Mouse (Mus musculus) liver, postnatal 0 days (tissue): ENCODE measurements around the gene Sdc4. TPM values are rescaled to one million over a fixed set of nuclear protein-coding genes. Genes with fewer than 3 reads are reported as not detected.

Experiments
- ATAC-seq: fragments of 200-750 bp; cut with Nextera tagmentation; 2 replicates; pipeline ENCODE4 v1.8.0; 2017; ENCODE audit warnings: mild to moderate bottlenecking, moderate library complexity
- DNase-seq: peaks from one replicate; pipeline ENCODE4 v3.0.0-alpha.2; 2016
- H3K27ac ChIP-seq: fragments of 300-500 bp; sonication (generic); 2 replicates; pipeline ENCODE4 v1.5.1; 2014; ENCODE audit warnings: antibody characterized with exemption, moderate library complexity, mild to moderate bottlenecking, low read depth
- H3K27me3 ChIP-seq: fragments of 300-500 bp; sonication (generic); 2 replicates; pipeline ENCODE4 v1.6.1; 2014; ENCODE audit warnings: low read length, control low read depth, mixed read lengths; ENCODE audit not compliant: insufficient read depth
- H3K36me3 ChIP-seq: fragments of 300-500 bp; sonication (generic); replicated peaks from 2 replicates; pipeline ENCODE4 v1.6.1; 2014; ENCODE audit warnings: mild to moderate bottlenecking, control low read depth, low read length, moderate library complexity, mixed read lengths; ENCODE audit not compliant: insufficient read depth
- H3K4me1 ChIP-seq: fragments of 300-500 bp; sonication (generic); 2 replicates; pipeline ENCODE4 v1.6.1; 2014; ENCODE audit warnings: antibody characterized with exemption, mild to moderate bottlenecking, control low read depth; ENCODE audit not compliant: insufficient read depth
- H3K4me2 ChIP-seq: fragments of 300-500 bp; sonication (generic); 2 replicates; pipeline ENCODE4 v1.6.1; 2014; ENCODE audit warnings: low read depth, mild to moderate bottlenecking, low read length, moderate library complexity, mixed read lengths
- H3K4me3 ChIP-seq: fragments of 300-500 bp; sonication (generic); 2 replicates; pipeline ENCODE4 v1.5.1; 2014; ENCODE audit warnings: low read depth, low read length
- H3K9ac ChIP-seq: fragments of 300-500 bp; sonication (generic); replicated peaks from 2 replicates; pipeline ENCODE4 v1.6.1; 2014; ENCODE audit warnings: mild to moderate bottlenecking, moderate library complexity
- H3K9me3 ChIP-seq: fragments of 300-500 bp; sonication (generic); 2 replicates; pipeline ENCODE4 v1.6.1; 2016; ENCODE audit warnings: mild to moderate bottlenecking, control low read depth, low read length, mixed read lengths
- CTCF ChIP-seq: sonication (generic); IDR thresholded peaks from 2 replicates; pipeline ENCODE4 v1.5.1; 2016; ENCODE audit warnings: antibody characterized with exemption, low read depth
- EP300 ChIP-seq: IDR thresholded peaks from 2 replicates; pipeline ENCODE4 v1.6.1; 2016; ENCODE audit warnings: antibody characterized with exemption, low read depth, mild to moderate bottlenecking
- WGBS: fragments of 180-500 bp; shearing (Covaris S2); extraction: QIAGEN DNeasy Blood & Tissue Kit; methylation state at CpG from one replicate; pipeline ENCODE4 v1.1.7; 2014; ENCODE audit not compliant: insufficient replicate concordance; 5-methylcytosine and 5-hydroxymethylcytosine counted together
- polyA plus RNA-seq: library from polyadenylated mRNA; unstranded; fragments of >200 nt; fragmentation: Nextera tagmentation; extraction: Ambion mirVana; gene quantifications from 2 replicates; pipeline ENCODE4 v1.2.1, GENCODE M21; 2015

Sdc4 gene
- polyA plus RNA-seq, 1 experiment from 2014 or later = 208 TPM

DNA sequence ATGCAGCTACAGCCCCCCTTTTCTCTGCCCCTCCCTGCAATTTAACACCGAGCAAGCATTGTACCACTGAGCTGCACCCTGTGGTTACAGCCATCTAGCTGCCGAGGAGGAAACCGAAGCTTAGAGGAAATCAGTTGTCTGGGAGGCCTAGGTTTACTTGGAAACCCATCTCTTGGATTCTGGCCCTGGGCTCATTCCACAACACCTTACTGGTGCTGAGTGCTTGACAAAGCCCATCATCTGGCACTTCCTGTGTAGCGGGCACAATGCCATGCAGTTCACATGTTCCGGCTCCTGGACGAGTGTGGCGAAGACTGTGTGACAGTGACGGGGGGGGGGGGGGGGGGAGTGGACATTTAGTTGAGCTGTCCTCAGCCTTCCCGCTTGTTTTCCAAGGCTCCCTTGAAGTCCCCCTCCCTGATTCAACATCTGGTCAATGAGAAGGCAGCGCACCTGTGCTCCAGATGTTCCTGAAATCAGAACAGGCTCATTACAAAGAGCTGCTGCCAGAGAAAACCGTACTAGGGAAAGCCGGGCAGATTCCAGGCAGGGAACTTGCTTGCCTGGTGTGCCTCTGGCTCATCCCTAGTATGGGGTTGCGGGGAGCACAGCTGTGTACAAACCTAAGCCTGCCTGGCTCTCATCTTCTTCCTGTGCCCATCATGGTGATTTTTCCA lies 8.5 kb upstream of the Sdc4 start:
- no peak for TF ChIP-seq CTCF
- no peak for TF ChIP-seq EP300
- 61% methylated on average over 12 of the region's 13 CpGs for WGBS

DNA sequence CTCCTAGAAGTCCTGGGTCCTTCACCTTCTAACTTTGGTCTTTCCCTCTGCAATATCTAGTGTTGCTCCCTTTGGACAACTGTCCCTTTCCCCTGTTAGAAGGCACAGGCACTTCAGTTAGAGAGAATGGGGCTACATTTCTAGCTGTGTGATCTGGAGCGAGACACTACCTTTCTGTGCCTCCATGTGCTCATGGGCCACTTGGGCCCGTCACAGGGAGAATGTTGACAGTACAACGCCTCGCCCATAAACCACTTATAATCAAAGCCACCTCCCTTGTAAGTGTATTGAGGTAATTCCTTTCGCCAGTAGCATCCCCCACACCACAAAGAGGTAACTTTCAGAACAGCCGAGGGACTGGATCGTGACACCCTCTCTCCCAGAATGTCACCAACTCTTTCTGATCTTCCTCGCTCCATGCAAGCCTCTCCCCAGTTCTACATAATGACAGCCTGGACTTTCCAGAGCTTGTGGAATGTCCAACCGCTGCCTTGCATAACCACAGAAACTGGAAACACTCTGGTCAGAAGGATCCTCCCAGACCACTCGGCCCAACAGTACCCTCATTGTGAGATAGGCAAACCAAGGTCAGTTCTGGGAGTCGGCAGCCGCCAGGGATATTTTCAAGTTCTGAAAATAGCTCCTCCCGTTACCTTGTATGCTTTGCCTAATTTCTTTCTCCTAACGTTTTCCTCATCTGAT lies 5.8 kb upstream of the Sdc4 start:
- no peak overlapping the region for H3K27ac ChIP-seq
- no peak overlapping the region for H3K4me2 ChIP-seq
- no peaks in the 10 kb centered on the region for H3K27me3 ChIP-seq
- H3K9ac ChIP-seq = no peak overlapping the region
- no peak overlapping the region for H3K4me3 ChIP-seq
- H3K4me1 ChIP-seq = peaks cover 4% of the 10 kb centered on the region; the same call in 1 of the 2 replicates
- no peaks in the 10 kb centered on the region for H3K9me3 ChIP-seq
- 79% methylated on average over 14 of the region's 14 CpGs for WGBS
- no peaks in the 10 kb centered on the region for H3K36me3 ChIP-seq
- DNase-seq = no peak
- TF ChIP-seq CTCF = no peak
- no peak for TF ChIP-seq EP300
- ATAC-seq = no peak

More for the DNA sequence above, 8.5 kb upstream of the Sdc4 start:
- H3K9me3 ChIP-seq = no peaks in the 10 kb centered on the region
- H3K4me3 ChIP-seq = no peak overlapping the region
- H3K4me2 ChIP-seq = no peak overlapping the region
- no peak overlapping the region for H3K27ac ChIP-seq
- ATAC-seq (no peak), DNase-seq (no peak)
- H3K27me3 ChIP-seq = no peaks in the 10 kb centered on the region
- peaks cover 15% of the 10 kb centered on the region for H3K4me1 ChIP-seq
- no peaks in the 10 kb centered on the region for H3K36me3 ChIP-seq
- no peak overlapping the region for H3K9ac ChIP-seq

DNA sequence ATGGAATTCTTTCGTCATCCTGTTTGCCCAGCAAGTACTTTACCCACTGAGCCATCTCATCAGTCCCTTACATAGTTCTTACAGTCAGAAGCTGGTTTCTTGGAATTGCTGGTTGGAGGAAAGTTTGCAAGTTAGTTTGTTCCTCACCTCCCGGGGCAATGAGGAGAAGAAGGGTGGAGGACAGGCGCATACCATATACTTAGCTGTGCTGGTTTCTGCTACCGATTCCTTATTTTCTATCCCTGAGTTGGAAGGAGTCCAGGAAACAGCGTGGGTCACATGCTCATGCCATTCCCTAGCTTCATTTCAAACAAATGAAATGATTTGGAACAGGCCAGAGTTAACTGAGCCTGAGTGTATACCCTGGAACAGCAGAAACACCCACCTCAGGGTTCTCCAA lies 5.2 kb upstream of the Sdc4 start:
- Histone ChIP-seq H3K36me3 (no peaks in the 10 kb centered on the region), H3K27ac (no peak overlapping the region), H3K4me2 (no peak overlapping the region), H3K9me3 (no peaks in the 10 kb centered on the region), H3K4me1 (peaks cover under 1% of the 10 kb centered on the region; the same call in 1 of the 2 replicates), H3K27me3 (no peaks in the 10 kb centered on the region), H3K9ac (no peak overlapping the region), H3K4me3 (no peak overlapping the region)
- DNase-seq (no peak), ATAC-seq (no peak)
- TF ChIP-seq EP300 (no peak), CTCF (no peak)
- WGBS = 67% methylated on average over 5 of the region's 5 CpGs

DNA sequence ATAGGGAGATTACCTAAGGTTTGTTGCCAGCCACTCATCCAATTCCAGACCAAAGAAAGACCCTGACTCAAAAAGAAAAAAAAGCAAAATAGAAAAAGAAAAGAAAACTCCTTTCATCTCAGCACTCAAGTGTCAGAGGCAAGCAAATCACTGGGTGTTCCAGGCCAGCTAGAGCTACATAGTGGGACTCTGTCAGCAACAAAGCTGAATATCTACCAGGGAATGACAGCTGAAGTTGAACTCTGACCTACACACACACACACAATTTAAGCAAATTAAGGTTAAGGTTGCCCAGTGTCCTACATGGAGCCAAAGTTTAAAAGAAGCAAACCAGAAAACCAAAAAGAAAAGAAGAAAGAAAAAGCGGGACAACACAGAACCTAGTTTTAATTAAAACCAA lies 4.5 kb upstream of the Sdc4 start:
- no peak for DNase-seq
- TF ChIP-seq CTCF (no peak), EP300 (no peak)
- H3K27me3 ChIP-seq = no peaks in the 10 kb centered on the region
- H3K36me3 ChIP-seq = no peaks in the 10 kb centered on the region
- no peaks in the 10 kb centered on the region for H3K4me1 ChIP-seq
- H3K9me3 ChIP-seq = no peaks in the 10 kb centered on the region
- H3K9ac ChIP-seq = no peak overlapping the region
- whole genome bisulfite sequencing = 82% methylated on average over 1 of the region's 1 CpGs
- ATAC-seq = no peak
- no peak overlapping the region for H3K4me3 ChIP-seq
- 0 out of 2 replicates have a peak overlapping the region, but pooled peaks have one; percentile 12 for H3K27ac ChIP-seq
- H3K4me2 ChIP-seq = no peak overlapping the region

DNA sequence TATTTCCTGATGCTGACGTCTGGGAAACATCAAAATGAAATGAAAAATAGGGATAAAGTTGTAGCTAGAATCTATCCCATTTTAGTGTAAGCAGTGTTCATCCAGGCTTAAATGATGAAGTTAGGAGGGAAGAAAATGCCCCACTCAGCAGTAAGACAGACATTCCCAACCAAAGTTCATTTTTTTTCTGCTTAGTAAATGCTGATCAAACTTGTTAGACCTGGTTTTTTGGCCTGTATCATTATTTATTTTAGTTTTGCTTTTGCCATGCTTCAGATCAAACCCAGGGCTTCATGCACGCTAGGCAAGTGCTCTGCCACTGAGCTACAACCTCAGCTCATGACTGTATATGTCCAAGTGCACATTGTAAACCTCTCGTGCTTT lies 2.4 kb upstream of the Sdc4 start:
- TF ChIP-seq CTCF = no peak
- no peak for TF ChIP-seq EP300
- Histone ChIP-seq H3K36me3 (no peaks in the 10 kb centered on the region), H3K4me1 (no peaks in the 10 kb centered on the region), H3K27ac (peak overlapping the region; percentile 89; the same call in 1 of the 2 replicates), H3K4me2 (no peak overlapping the region), H3K9ac (no peak overlapping the region), H3K4me3 (no peak overlapping the region), H3K27me3 (0 out of 2 replicates have a peak, but pooled peaks cover 6% of the 10 kb centered on the region), H3K9me3 (no peaks in the 10 kb centered on the region)
- no peak for DNase-seq
- 61% methylated on average over 3 of the region's 3 CpGs for whole genome bisulfite sequencing
- ATAC-seq = no peak

DNA sequence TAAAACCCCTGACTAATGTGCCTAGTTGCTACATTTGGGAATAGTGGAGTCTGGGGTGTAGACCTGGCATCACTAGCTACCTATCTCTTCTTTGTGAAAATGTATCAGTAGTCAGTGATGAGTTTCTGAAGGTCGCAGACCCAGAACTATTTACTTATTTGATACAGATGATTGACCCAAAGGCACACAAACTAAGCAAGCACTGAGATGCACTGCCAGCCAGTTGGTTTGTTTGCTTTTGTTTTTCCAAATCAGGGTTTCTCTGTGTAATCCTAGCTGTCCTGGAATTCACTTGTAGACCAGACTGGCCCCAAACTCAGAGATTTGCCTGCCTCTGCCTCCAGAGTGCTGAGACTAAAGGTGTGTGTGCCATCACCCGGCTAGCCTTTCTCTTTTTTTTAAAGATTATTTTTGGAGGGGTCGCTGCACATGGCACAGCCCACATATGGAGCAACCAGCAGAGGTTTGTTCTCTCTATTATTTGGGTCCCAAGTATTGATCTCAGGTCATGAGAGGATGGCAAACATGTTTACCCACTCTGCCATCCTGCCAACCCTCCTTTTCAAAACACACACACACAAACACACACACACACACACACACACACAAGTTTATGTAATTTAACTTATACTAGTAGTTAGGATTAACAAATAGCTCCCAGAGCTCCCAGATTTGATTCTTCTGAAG lies 1.9 kb upstream of the Sdc4 start:
- TF ChIP-seq CTCF = no peak
- TF ChIP-seq EP300 = peak; percentile 61; the same call in 1 of the 2 replicates
- Histone ChIP-seq H3K9ac (no peak overlapping the region), H3K4me1 (no peaks in the 10 kb centered on the region), H3K27me3 (0 out of 2 replicates have a peak, but pooled peaks cover 6% of the 10 kb centered on the region), H3K27ac (peak overlapping the region; percentile 89), H3K36me3 (no peaks in the 10 kb centered on the region), H3K4me3 (no peak overlapping the region), H3K4me2 (0 out of 2 replicates have a peak overlapping the region, but pooled peaks have one; percentile 27), H3K9me3 (no peaks in the 10 kb centered on the region)
- ATAC-seq (peak; percentile 76), DNase-seq (no peak)
- WGBS = 42% methylated on average over 3 of the region's 3 CpGs
